Mouse (Mus musculus): ENCODE results near the gene Mis18bp1. TPM values are rescaled to one million over a fixed set of nuclear protein-coding genes. Genes with fewer than 3 reads are reported as not detected.
"Not testable (repeated sequence)": the region's sequence is repeated elsewhere in the genome, so short reads cannot be mapped to it uniquely, and the experiment has no call there.

Gene Mis18bp1
- 1 to 10 TPM in 1 of 2 experiments, under 1 TPM in 1; 0.55 to 1.4 TPM for total RNA-seq (2021)
- long read RNA-seq, experiment 1, full-length matches to known transcripts, result 1 of 1 reads
- long read RNA-seq, experiment 1, partial matches to known transcripts, result 0 of 1 reads
- long read RNA-seq, experiment 1, other reads (novel, unspliced or antisense), result 0 of 1 reads
- long read RNA-seq, experiment 2, partial matches to known transcripts, result 0 of 1 reads
- long read RNA-seq, experiment 2, other reads (novel, unspliced or antisense), result 1 of 1 reads

DNA sequence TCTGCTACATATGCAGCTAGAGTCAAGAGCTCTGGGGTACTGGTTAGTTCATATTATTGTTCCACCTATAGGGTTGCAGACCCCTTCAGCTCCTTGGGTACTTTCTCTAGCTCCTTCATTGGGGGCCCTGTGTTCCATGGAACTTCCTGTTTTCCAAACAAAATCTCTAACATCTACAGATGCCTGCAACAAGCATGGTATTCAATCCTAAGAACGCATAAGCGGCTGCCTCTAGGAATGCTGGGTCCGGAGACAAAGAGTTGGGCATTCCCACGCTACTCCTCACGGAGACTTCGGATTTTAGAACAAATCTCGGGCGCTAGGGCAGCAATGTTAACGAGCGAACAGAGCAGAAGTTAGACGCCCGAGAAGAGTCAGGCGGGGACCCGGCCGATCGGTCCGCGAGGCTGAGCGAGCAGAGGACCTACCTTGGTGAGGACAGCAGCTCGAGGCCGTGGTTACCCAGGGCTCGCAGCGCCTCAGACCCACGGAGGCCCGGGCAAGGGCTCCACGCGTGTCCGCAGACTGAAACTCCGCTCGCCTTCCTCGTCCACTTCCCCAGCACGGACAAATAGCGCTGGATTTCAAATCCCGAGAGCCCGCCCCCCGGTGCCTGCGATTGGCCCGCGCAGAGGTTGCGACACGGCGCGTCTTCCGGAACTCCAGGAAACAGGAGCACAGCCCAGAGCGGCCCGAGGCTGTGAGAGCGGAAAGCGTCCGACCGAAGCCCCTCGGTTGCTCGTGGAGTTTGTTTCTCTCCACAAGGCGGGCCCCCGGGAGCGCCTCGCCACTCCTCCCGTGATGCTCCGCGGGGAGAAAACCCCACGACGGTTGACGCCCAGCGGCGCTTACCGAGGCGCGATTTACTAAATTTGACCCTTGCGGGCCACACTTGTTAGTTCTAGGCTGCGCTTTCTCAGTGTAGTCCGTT lies at the start of gene Mis18bp1:
Gene Mis18bp1 (minus strand): TSS at position 584 of the 931 bp plus-strand sequence.
- intact Hi-C loops (cut with DNase I), result no loop called here
- DNase-seq (ENCODE audit: low spot score in 2 of 2), result peak; percentile 92 to 95

DNA sequence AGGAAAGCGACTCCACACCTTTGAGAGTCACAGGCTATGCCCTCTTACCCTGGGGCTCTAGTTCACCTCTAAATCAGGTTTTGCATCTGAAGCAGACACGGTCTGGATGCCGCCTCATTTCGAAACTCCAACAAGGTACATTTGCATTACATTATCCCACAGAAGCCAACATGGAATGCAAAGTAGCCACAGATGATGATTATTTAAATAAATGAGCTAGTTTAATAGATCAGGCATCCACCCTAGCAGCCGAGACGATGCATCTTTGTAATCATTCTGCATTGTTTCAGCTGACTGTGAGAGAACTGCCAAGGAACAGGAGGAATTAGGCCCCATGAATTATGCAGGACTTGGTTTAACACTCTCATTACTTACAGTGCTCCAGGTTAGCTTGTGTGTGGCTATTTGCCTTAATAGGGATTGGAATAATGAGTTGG lies 44.0 kb upstream of the Mis18bp1 start:
- no peak for DNase-seq (ENCODE audit: low spot score in 2 of 2)
- intact Hi-C loops (cut with DNase I), result no loop called here

DNA sequence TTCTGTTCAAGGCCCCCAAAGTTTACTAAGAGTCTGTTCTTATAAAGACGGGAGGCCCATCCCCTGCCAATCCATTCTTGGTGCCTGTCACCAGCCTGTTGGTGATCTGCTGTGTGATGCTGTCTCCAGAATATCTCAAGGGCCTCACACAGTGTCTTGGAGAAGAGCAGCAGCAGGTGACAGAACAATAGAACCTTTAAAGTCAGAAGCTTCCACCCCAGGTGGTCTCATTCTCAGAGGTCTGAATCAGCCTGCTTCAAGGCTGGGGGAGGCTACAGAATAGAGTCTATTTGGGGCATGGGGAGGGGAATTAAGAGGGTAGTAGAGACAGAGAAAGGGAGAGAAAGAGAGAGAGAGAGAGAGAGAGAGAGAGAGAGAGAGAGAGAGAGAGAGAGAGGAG lies 34.0 kb upstream of the Mis18bp1 start:
- intact Hi-C loops (cut with DNase I), result no loop called here
- no peak for DNase-seq (ENCODE audit: low spot score in 2 of 2)

DNA sequence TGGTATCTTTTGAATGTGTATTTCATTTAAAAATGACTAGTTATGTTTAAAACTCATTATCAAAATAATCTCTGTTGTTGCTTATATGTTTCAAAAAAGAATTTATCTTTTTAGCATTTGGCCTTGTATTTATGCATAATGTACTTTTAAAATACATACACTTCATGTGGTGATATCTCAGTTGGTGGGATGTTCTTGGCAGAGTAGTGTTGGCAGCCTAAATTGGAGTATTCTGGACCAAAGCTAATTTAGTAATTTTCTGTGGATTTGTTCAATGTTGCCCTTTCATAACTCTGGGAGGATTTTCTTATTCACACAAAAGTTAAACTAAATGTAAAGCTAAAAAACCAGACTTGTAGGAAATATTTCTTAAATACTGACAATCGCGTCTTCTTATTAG lies 29.4 kb upstream of the Mis18bp1 start:
- peak in 1 of 2 experiments; percentile 11 for DNase-seq (ENCODE audit: low spot score in 2 of 2)
- intact Hi-C loops (cut with DNase I), result no loop called here

DNA sequence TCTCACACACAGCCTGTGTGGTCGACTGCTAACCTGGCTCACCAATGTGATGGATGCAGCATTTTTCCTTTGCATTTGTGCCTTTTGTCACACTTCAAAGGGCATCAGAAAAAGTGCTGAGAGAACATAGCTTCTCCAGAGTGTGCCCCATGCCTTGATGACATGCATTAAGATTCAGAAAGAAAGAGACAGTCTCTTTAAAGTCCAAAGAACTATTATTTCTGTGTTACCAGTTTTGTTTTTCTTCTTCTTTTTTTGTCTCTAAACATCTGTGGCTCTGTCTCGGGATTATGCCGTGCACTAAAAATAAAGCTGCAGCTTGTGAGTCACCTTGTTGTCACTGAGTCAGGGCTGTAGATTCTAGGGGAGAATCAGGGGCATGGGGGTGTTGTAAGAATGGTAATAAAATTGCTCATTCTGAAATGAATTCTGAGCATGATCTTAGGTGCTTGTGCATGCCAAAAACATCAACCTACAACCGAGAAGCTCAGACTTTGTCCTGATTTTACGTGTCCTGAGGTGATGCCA lies 21.7 kb upstream of the Mis18bp1 start:
- intact Hi-C loops (cut with DNase I), result no loop called here
- DNase-seq (ENCODE audit: low spot score in 2 of 2), result peak; percentile 18 to 32

DNA sequence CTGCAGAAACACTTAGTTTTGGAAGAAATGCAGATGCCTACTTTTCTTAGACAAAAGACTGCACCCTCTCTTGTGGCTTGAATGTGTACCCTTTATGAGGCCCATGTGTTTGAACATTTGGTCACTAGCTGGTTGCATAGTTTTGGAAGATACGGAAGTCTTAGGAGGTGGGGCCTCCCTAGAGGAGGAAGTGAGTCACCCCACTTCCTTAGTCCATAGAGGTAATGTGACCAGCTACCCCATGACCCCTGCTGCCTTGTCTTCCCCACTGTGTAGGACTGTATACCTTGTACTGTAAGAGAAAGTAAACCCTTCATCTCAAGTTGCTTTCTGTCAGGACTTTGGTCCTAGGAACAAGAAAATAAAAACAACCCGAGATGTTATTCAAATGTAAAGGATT lies 16.8 kb upstream of the Mis18bp1 start:
- intact Hi-C loops (cut with DNase I), result no loop called here

DNA sequence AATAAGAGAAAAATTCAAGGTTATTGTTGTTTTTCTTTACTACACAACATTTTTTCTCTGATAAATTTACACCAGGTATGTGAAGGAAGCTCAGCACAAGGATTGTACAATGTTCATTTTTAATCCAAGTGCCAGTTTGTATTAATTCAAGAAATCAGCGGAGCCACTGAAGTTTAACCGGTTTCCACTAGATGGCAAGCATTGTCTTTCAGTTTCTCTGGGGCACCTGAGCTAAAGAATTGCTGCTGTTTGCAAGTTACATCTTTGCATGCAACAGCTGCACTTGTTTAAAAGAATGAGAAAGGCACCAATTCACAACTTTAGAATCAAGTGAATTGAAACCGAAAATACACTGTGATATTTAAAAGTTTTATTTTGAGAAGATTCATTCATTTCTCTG lies 15.0 kb upstream of the Mis18bp1 start:
- intact Hi-C loops (cut with DNase I), result no loop called here
- DNase-seq (ENCODE audit: low spot score in 2 of 2), result peak; percentile 47 to 58

More for the DNA sequence above, 16.8 kb upstream of the Mis18bp1 start:
- no peak for DNase-seq (ENCODE audit: low spot score in 2 of 2)

DNA sequence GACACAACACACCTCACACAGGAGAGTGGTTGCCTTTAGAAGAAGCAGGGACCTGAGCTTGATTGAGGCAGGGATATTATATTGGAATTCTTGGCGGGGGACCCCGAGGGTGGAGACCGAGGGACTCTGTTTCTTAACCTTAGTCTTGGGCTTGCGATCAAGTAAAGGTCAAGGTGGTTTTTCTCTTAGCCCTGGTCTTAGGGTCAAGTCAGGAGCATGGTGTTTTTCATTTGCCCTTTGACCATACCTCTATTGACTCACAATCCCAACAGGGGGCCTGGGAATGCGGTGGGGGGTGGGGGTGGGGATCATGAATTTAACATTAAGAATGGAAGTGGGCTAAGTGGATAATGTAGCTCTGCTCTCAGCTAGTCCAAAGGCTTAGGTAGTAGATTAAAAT lies 1.3 kb upstream of the Mis18bp1 start:
- DNase-seq (ENCODE audit: low spot score in 2 of 2), result no peak
- intact Hi-C loops (cut with DNase I), result no loop called here

DNA sequence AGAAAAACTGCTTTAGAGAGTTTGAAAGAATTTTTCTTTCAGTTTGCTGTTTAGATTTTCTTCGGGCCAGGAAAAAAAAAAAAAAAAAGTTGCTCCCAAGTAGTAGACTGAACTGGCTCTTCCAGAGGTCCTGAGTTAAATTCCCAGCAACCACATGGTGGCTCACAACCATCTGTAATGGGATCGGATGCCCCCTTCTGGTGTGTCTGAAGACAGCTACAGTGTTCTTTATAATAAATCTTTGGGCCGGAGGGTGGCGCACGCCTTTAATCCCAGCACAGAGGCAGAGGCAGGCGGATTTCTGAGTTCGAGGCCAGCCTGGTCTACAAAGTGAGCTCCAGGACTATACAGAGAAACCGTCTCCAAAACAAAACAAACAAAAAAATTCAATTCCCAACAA lies 555 bp upstream of the Mis18bp1 start:
- intact Hi-C loops (cut with DNase I), result not testable (repeated sequence)
- peak; percentile 48 to 54 for DNase-seq (ENCODE audit: low spot score in 2 of 2)

DNA sequence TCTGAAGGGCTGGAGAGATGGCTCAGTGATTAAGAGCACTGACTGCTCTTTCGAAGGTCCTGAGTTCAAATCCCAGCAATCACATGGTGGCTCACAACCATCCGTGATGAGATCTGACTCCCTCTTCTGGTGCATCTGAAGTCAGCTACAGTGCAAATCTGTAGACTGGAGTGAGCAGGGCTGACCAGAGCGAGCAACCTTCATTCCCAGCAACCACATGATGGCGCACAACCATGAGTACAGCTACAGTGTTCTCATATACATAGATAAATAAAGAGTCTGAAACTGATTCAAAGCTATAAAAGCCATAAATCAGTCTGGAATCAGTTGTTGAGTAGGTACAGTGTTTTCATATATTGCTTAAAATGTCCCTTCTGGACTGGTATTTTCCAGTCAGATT lies 36.3 kb downstream of the Mis18bp1 start:
- intact Hi-C loops (cut with DNase I); DNase-seq (ENCODE audit: low spot score in 2 of 2): not testable (repeated sequence)

DNA sequence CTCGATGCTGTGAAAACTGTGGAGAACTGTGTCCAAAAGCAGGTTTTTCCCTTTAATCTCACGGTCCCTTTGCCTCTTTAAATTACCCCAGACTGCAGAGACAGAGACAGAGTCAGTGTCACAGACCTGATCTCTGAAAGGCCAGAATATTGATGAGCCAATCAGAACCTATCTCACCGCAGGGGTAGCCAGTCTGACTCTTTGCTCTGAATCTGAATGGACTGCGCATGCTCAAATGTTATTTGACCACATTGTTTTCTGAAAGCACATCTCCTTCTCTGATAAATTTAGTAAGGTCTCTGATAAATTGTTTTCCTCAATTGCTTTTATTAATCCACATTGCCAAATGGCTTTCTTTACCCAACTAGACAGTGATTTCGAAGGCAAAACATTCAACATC lies 53.0 kb downstream of the Mis18bp1 start:
- DNase-seq (ENCODE audit: low spot score in 2 of 2), result no peak
- intact Hi-C loops (cut with DNase I), result no loop called here

DNA sequence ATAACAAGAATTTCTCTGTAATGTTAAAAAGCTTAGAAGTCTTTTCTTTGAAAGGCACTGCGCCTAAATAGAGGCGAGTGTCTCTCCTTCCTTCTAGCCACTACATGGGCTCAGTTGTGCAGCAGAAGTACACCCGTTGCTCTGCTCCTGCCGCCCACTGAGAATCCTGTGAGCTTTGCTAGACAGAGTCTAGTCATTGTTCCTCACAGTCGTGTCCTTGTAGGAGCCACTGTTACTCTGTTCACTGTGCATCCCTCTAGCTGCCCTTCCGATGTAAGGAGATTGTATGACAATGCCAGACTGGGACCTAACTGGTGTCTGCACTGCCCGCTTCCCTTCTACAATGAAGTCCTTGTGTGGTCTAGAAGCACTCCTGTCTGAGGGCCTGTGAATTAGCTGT lies 53.4 kb downstream of the Mis18bp1 start:
- DNase-seq (ENCODE audit: low spot score in 2 of 2), result peak in 1 of 2 experiments; percentile 7
- intact Hi-C loops (cut with DNase I), result no loop called here

DNA sequence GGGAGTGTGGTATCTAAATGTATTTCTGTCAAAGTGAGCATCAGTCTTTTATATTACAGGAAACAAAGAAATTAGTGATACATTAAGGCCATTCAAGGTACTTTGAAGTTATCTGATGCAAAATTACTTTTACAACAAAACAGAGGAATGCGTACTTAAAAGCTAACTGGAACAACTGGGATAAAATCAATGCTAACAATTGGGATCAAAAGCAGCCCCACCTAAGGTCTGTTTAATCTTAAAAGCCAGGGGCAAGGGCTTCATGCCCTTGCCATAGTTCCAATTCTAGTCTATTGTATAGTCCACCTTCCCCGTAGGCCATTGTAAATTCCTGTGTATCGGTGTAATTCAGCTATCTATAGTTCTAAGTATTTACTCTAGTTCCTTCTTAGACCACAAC lies 57.4 kb downstream of the Mis18bp1 start:
- DNase-seq (ENCODE audit: low spot score in 2 of 2); intact Hi-C loops (cut with DNase I): not testable (repeated sequence)

DNA sequence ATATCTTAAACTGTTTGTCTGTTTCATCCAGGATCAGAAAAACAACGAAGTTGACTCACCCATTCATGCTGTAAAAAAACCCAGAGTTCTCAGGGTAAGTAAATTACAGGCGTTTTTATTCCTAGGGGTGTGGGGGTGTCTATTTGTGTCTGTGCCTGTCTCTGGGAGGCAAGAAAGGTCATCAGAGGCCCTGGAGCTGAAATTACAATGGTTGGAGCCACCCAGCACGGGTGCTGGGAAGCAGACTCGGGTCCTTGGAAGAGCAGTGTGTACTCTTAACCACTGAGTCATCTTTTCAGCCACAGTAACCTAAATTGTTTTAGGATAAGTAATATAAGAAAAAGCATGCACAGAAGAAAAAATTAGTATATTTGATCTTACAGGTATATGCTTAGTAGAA lies 58.5 kb downstream of the Mis18bp1 start:
- intact Hi-C loops (cut with DNase I), result no loop called here
- DNase-seq (ENCODE audit: low spot score in 2 of 2), result no peak

DNA sequence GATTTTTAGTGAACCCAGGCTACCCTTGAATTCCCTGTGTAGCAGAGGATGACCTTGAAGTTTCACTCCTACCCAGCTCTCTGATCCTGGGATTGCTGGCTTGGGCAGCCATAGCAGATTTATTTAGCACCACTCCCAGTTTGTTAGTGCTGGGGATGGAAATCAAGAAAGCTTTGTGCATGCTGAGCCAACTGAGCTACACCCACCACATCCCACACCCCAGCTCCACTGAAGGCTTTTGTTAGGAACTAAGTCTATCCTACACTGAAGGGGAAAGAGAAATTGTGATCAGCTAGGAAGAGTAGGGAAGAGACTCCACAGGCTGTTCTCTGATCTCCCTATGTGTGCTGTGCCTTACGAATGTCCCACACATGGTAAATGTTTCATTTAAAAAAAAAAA lies 59.6 kb downstream of the Mis18bp1 start:
- intact Hi-C loops (cut with DNase I), result no loop called here
- DNase-seq (ENCODE audit: low spot score in 2 of 2), result no peak

DNA sequence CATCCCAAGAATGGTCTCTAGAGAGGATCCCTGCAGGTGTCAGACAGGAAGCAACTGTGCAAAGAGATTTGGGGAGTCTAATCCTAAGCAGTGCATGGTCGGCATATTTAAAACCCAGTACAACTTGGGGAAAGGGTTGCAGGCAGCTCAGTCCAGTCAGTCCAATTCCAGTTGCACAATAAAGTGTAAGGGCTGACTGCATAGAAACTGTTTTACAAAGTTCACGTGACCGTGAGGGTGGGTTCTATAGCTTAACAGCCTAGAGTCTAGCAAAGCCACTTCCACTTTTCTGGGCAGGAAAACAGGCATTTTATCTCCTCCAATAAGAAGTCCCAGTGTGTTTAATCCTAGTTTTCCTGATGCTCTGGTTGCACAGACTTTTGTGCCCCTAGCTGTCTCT lies 60.9 kb downstream of the Mis18bp1 start:
- DNase-seq (ENCODE audit: low spot score in 2 of 2), result no peak
- intact Hi-C loops (cut with DNase I), result no loop called here

DNA sequence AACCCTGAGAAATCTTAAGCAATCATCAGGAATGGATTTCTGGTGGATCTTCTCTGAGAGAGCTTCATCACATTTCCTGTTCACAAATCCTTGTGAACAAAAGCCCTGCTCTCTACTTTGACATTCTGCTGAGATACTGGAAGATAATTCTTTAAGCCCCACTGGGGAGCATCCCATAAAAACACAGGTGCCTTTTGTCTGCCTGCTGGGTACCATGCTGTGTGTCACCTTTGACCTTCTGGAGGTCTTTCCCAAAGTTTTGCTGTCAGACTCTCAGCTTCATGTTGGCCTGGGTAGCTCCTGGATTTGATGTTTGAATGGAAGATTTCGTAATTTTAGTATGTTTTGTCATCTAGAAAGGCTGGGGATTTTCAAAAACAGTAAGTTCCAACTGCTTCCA lies 63.7 kb downstream of the Mis18bp1 start:
- DNase-seq (ENCODE audit: low spot score in 2 of 2), result no peak
- intact Hi-C loops (cut with DNase I), result no loop called here
